Mouse (Mus musculus): ENCODE data around the gene Slc28a3. TPM values are rescaled to one million over a fixed set of nuclear protein-coding genes. Genes with fewer than 3 reads are reported as not detected.

Slc28a3 gene
- polyA plus RNA-seq, 1 experiment from 2014 or later = not detected

GRCm38 (mm10) chr13:58537232-58537915 is 73.3 kb downstream of the Slc28a3 start:
- no peak for ATAC-seq (ENCODE audit: low FRiP score)
- H3K27me3 ChIP-seq = no peaks in the 10 kb centered on the region
- no peaks in the 10 kb centered on the region for H3K4me1 ChIP-seq
- no peaks in the 10 kb centered on the region for H3K36me3 ChIP-seq
- no peak overlapping the region for H3K4me2 ChIP-seq (replicated peaks)
- H3K27ac ChIP-seq = no peak overlapping the region
- WGBS = 97% methylated on average over 6 of the region's 6 CpGs
- H3K4me3 ChIP-seq = no peak overlapping the region
- H3K9me3 ChIP-seq (replicated peaks) = no peaks in the 10 kb centered on the region
- no peak overlapping the region for H3K9ac ChIP-seq

- ATAC-seq (ENCODE audit: low FRiP score) = no peak
- Histone ChIP-seq H3K9me3 (replicated peaks) (no peaks in the 10 kb centered on the region), H3K4me1 (no peaks in the 10 kb centered on the region), H3K27me3 (no peaks in the 10 kb centered on the region), H3K4me3 (no peak overlapping the region), H3K9ac (no peak overlapping the region), H3K27ac (no peak overlapping the region), H3K36me3 (no peaks in the 10 kb centered on the region), H3K4me2 (replicated peaks) (no peak overlapping the region)
- WGBS = 65% methylated on average over 2 of the region's 2 CpGs
Observed at GRCm38 (mm10) chr13:58536466-58537231, 74.0 kb downstream of the Slc28a3 start.

DNA sequence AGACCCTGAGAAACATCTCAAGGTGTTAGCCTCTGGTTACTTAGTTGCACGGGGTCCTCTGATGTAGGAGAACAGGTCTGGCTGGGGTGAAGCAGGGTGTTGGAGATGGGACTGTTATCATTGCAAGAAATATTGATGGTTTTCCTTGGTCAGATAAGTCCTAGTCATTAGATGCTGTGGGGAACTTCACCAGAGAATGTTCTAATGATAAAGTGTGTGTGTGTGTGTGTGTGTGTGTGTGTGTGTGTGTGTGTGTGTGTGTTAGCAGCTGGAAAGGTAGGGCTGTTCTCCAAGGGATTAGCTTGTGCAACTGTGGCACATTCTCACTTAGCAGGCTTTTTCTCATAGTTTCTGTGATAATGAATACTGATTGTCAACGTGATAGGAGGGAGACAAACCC is 75.4 kb downstream of the Slc28a3 start:
- ATAC-seq (ENCODE audit: low FRiP score) = no peak
- H3K4me2 ChIP-seq (replicated peaks) = no peak overlapping the region
- H3K4me1 ChIP-seq = no peaks in the 10 kb centered on the region
- no peak overlapping the region for H3K27ac ChIP-seq
- H3K9ac ChIP-seq = no peak overlapping the region
- no peaks in the 10 kb centered on the region for H3K36me3 ChIP-seq
- H3K4me3 ChIP-seq = no peak overlapping the region
- H3K27me3 ChIP-seq = no peaks in the 10 kb centered on the region
- no peaks in the 10 kb centered on the region for H3K9me3 ChIP-seq (replicated peaks)
- WGBS = 82% methylated on average over 2 of the region's 2 CpGs

- Histone ChIP-seq H3K4me3 (no peak overlapping the region), H3K4me1 (no peaks in the 10 kb centered on the region), H3K27ac (no peak overlapping the region), H3K9ac (no peak overlapping the region), H3K9me3 (replicated peaks) (no peaks in the 10 kb centered on the region), H3K27me3 (no peaks in the 10 kb centered on the region), H3K4me2 (replicated peaks) (no peak overlapping the region), H3K36me3 (no peaks in the 10 kb centered on the region)
- ATAC-seq (ENCODE audit: low FRiP score) = no peak
- WGBS = 85% methylated on average over 3 of the region's 3 CpGs
Observed at GRCm38 (mm10) chr13:58534861-58535260, 75.8 kb downstream of the Slc28a3 start.

DNA sequence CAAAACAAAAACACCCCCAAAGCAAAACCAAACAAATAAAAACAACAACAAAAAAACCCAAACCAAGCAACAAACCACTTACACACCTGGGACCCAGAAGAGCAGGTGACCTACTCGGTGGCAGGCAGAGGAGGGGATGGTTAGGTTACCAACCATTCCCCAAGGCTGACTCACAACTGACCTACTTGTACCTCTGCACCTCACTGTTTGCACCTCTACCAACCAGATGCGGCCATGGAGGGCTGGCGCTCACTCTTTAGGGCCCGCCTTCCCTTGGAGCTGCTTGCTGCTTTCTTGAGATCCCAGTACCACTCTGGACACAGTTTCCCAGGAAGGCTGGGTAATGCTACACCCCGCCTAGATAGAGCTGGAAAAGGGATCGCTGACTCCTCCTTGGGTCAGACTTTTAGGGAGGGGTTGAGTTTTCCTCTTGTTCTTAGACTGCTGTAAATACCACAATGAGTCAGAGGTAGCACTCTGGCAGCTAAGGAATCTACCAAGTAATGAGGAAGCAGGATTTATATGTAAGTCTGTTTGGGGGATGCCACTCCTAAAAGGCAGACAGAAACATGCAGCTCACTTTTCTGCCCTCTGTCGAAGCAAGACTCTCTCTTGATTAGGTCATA is 76.3 kb downstream of the Slc28a3 start:
- H3K36me3 ChIP-seq = no peaks in the 10 kb centered on the region
- 81% methylated on average over 7 of the region's 7 CpGs for WGBS
- no peak overlapping the region for H3K4me2 ChIP-seq (replicated peaks)
- no peaks in the 10 kb centered on the region for H3K9me3 ChIP-seq (replicated peaks)
- H3K27ac ChIP-seq = no peak overlapping the region
- H3K9ac ChIP-seq = no peak overlapping the region
- no peaks in the 10 kb centered on the region for H3K27me3 ChIP-seq
- H3K4me1 ChIP-seq = no peaks in the 10 kb centered on the region
- no peak overlapping the region for H3K4me3 ChIP-seq
- no peak for ATAC-seq (ENCODE audit: low FRiP score)

- 93% methylated on average over 3 of the region's 3 CpGs for WGBS
- no peak overlapping the region for H3K9ac ChIP-seq
- no peak overlapping the region for H3K4me2 ChIP-seq (replicated peaks)
- ATAC-seq (ENCODE audit: low FRiP score) = no peak
- H3K27ac ChIP-seq = no peak overlapping the region
- no peak overlapping the region for H3K4me3 ChIP-seq
- peaks cover 6% of the 10 kb centered on the region; the same call in 1 of the 2 replicates for H3K27me3 ChIP-seq
- peaks cover 5% of the 10 kb centered on the region; the same call in 1 of the 2 replicates for H3K4me1 ChIP-seq
- H3K36me3 ChIP-seq = no peaks in the 10 kb centered on the region
- H3K9me3 ChIP-seq (replicated peaks) = no peaks in the 10 kb centered on the region
Observed at GRCm38 (mm10) chr13:58524581-58524980, 86.1 kb downstream of the Slc28a3 start.

- no peaks in the 10 kb centered on the region for H3K36me3 ChIP-seq
- H3K27me3 ChIP-seq = peaks cover 6% of the 10 kb centered on the region; the same call in 1 of the 2 replicates
- H3K4me3 ChIP-seq = no peak overlapping the region
- 69% methylated on average over 7 of the region's 7 CpGs for WGBS
- H3K4me2 ChIP-seq (replicated peaks) = no peak overlapping the region
- H3K27ac ChIP-seq = no peak overlapping the region
- ATAC-seq (ENCODE audit: low FRiP score) = no peak
- H3K9ac ChIP-seq = no peak overlapping the region
- H3K9me3 ChIP-seq (replicated peaks) = no peaks in the 10 kb centered on the region
- H3K4me1 ChIP-seq = peaks cover 5% of the 10 kb centered on the region; the same call in 1 of the 2 replicates
Observed at GRCm38 (mm10) chr13:58523761-58524117, 86.9 kb downstream of the Slc28a3 start.

DNA sequence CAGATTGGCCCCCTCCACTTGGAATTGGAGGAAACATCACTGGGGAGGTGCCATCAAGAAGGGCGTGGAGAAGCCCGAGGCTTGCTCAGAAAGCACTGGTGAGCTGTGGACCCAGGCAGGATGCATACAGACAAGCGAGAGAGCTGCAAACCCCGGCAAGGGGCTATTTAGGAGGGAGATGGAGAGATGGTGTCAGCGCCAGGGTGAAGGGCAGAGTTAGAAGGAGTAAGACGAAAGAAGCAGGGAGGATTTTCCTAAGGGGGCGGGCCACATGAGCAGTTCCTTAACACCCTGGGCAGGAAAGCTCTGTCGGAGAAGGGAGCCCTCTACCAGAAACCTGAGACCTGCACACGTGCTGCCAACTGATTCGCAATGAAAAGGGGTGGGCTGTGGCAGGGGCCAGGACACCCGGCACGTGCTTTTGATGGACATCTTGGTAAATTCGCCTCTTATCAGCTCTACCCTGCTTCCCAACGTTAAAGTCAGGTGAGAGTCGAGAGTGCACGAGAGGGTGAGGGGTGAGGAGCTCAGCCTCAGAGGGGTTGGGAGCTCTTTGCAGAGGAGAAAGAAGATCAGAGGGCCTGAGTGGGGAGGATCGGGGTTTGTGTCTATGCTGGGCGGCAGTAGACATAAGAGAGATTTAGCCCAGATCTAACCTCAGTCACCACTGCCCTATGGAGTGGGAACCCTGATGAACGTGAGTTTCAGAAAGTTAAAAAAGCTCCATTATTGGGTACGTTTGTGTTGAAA is 87.5 kb downstream of the Slc28a3 start:
- 31% methylated on average over 20 of the region's 20 CpGs for WGBS

GRCm38 (mm10) chr13:58521331-58522030 is 89.2 kb downstream of the Slc28a3 start:
- Histone ChIP-seq H3K27ac (no peak overlapping the region), H3K9me3 (replicated peaks) (0 out of 2 replicates have a peak, but pooled peaks cover under 1% of the 10 kb centered on the region), H3K36me3 (no peaks in the 10 kb centered on the region), H3K27me3 (peaks cover 6% of the 10 kb centered on the region; the same call in 1 of the 2 replicates), H3K4me2 (replicated peaks) (no peak overlapping the region), H3K9ac (no peak overlapping the region), H3K4me1 (peaks cover 5% of the 10 kb centered on the region; the same call in 1 of the 2 replicates), H3K4me3 (no peak overlapping the region)
- 86% methylated on average over 9 of the region's 9 CpGs for WGBS
- no peak for ATAC-seq (ENCODE audit: low FRiP score)

More for the DNA sequence above, 87.5 kb downstream of the Slc28a3 start:
- no peak for ATAC-seq (ENCODE audit: low FRiP score)
- H3K27ac ChIP-seq = no peak overlapping the region
- H3K9ac ChIP-seq = no peak overlapping the region
- no peaks in the 10 kb centered on the region for H3K9me3 ChIP-seq (replicated peaks)
- H3K36me3 ChIP-seq = no peaks in the 10 kb centered on the region
- 0 out of 2 replicates have a peak overlapping the region, but pooled peaks have one; percentile 29 for H3K4me2 ChIP-seq (replicated peaks)
- H3K4me3 ChIP-seq = no peak overlapping the region
- H3K4me1 ChIP-seq = peaks cover 5% of the 10 kb centered on the region; the same call in 1 of the 2 replicates
- peaks cover 6% of the 10 kb centered on the region; the same call in 1 of the 2 replicates for H3K27me3 ChIP-seq

GRCm38 (mm10) chr13:58520580-58521330 is 89.9 kb downstream of the Slc28a3 start:
- WGBS = 58% methylated on average over 7 of the region's 7 CpGs
- H3K9me3 ChIP-seq (replicated peaks) = 0 out of 2 replicates have a peak, but pooled peaks cover 5% of the 10 kb centered on the region
- H3K4me2 ChIP-seq (replicated peaks) = no peak overlapping the region
- H3K36me3 ChIP-seq = no peaks in the 10 kb centered on the region
- ATAC-seq (ENCODE audit: low FRiP score) = no peak
- no peak overlapping the region for H3K4me3 ChIP-seq
- H3K27me3 ChIP-seq = peaks cover 6% of the 10 kb centered on the region; the same call in 1 of the 2 replicates
- H3K9ac ChIP-seq = no peak overlapping the region
- H3K4me1 ChIP-seq = peaks cover 5% of the 10 kb centered on the region; the same call in 1 of the 2 replicates
- H3K27ac ChIP-seq = no peak overlapping the region

GRCm38 (mm10) chr13:58520028-58520427 is 90.6 kb downstream of the Slc28a3 start:
- WGBS = 86% methylated on average over 9 of the region's 9 CpGs
- Histone ChIP-seq H3K27ac (no peak overlapping the region), H3K4me2 (replicated peaks) (no peak overlapping the region), H3K4me3 (no peak overlapping the region), H3K4me1 (peaks cover 5% of the 10 kb centered on the region; the same call in 1 of the 2 replicates), H3K9ac (no peak overlapping the region), H3K36me3 (no peaks in the 10 kb centered on the region), H3K9me3 (replicated peaks) (0 out of 2 replicates have a peak, but pooled peaks cover 5% of the 10 kb centered on the region), H3K27me3 (peaks cover 6% of the 10 kb centered on the region; the same call in 1 of the 2 replicates)
- ATAC-seq (ENCODE audit: low FRiP score) = no peak

Data from hindbrain, embryonic 12.5 days (tissue).